Mouse (Mus musculus) testis, postnatal 14 days (tissue): ENCODE results near the gene Gm20388.
A peak's percentile ranks its signal among the peaks of the same experiment; 100 is the strongest.

Experiments used
- DNase-seq: peaks from one replicate; pipeline ENCODE4 v3.0.0; 2021; ENCODE audit warnings: low spot score

Gene Gm20388

GRCm38 (mm10) chr8:122849152-122849910 is 2938.7 kb downstream of the Gm20388 start:
- no peak for DNase-seq

GRCm38 (mm10) chr8:122850641-122851240 is 2940.1 kb downstream of the Gm20388 start:
- no peak for DNase-seq

GRCm38 (mm10) chr8:122851692-122852545 is 2941.3 kb downstream of the Gm20388 start:
- no peak for DNase-seq

- DNase-seq = no peak
Measured at GRCm38 (mm10) chr8:122852546-122852905, 2941.9 kb downstream of the Gm20388 start.

- DNase-seq = peak; percentile 31
Measured at GRCm38 (mm10) chr8:122853340-122853771, 2942.7 kb downstream of the Gm20388 start.

GRCm38 (mm10) chr8:122854388-122854787 is 2943.7 kb downstream of the Gm20388 start:
- no peak for DNase-seq

- DNase-seq = no peak
Measured at GRCm38 (mm10) chr8:122855123-122855522, 2944.5 kb downstream of the Gm20388 start.

GRCm38 (mm10) chr8:122856288-122856687 is 2945.6 kb downstream of the Gm20388 start:
- DNase-seq = no peak

GRCm38 (mm10) chr8:122859843-122860242 is 2949.2 kb downstream of the Gm20388 start:
- no peak for DNase-seq

GRCm38 (mm10) chr8:122864719-122865129 is 2954.1 kb downstream of the Gm20388 start:
- DNase-seq = peak; percentile 52

GRCm38 (mm10) chr8:122865441-122865840 is 2954.8 kb downstream of the Gm20388 start:
- no peak for DNase-seq

- DNase-seq = no peak
Measured at GRCm38 (mm10) chr8:122866231-122866630, 2955.6 kb downstream of the Gm20388 start.

- no peak for DNase-seq
Measured at GRCm38 (mm10) chr8:122867982-122868381, 2957.3 kb downstream of the Gm20388 start.

GRCm38 (mm10) chr8:122870377-122870863 is 2959.8 kb downstream of the Gm20388 start:
- peak; percentile 57 for DNase-seq

- DNase-seq = no peak
Measured at GRCm38 (mm10) chr8:122871663-122872062, 2961.0 kb downstream of the Gm20388 start.

- no peak for DNase-seq
Measured at GRCm38 (mm10) chr8:122873171-122873570, 2962.5 kb downstream of the Gm20388 start.

GRCm38 (mm10) chr8:122875186-122875585 is 2964.5 kb downstream of the Gm20388 start:
- no peak for DNase-seq

- no peak for DNase-seq
Measured at GRCm38 (mm10) chr8:122878231-122878630, 2967.6 kb downstream of the Gm20388 start.

GRCm38 (mm10) chr8:122880302-122880701 is 2969.7 kb downstream of the Gm20388 start:
- DNase-seq = no peak

GRCm38 (mm10) chr8:122883671-122884070 is 2973.0 kb downstream of the Gm20388 start:
- no peak for DNase-seq

GRCm38 (mm10) chr8:122891440-122891839 is 2980.8 kb downstream of the Gm20388 start:
- no peak for DNase-seq

GRCm38 (mm10) chr8:122893451-122893850 is 2982.8 kb downstream of the Gm20388 start:
- no peak for DNase-seq
